Mouse (Mus musculus) lung, adult 2 months (tissue): Measurements from ENCODE around the gene Qser1.

Experiments
- CTCF ChIP-seq: fragments of 200-500 bp; IDR thresholded peaks from 2 replicates; pipeline ENCODE4 v1.5.1; 2011; ENCODE audit warnings: mild to moderate bottlenecking, low read length, control low read depth; ENCODE audit not compliant: insufficient read depth
- POLR2A ChIP-seq: fragments of 200-500 bp; IDR thresholded peaks from 2 replicates; pipeline ENCODE4 v1.6.1; 2011; ENCODE audit warnings: low read depth, mild to moderate bottlenecking, control low read depth, low read length, borderline replicate concordance; ENCODE audit errors: extremely low read depth

- TF ChIP-seq CTCF (no peak), POLR2A (no peak)
Observed at GRCm38 (mm10) chr2:104743971-104744370, 72.6 kb downstream of the Qser1 start.
